Mouse (Mus musculus) CH12.LX (cell line): ENCODE results near the gene Exph5. TPM values are rescaled to one million over a fixed set of nuclear protein-coding genes. Genes with fewer than 3 reads are reported as not detected.

Source experiments
- DNase-seq: peaks from one replicate; pipeline ENCODE4 v3.0.0-alpha.2; 2013; ENCODE audit errors: extremely low read depth
- H3K27ac ChIP-seq: 2 replicates; pipeline ENCODE4 v1.5.1; 2012; ENCODE audit warnings: low read depth, mild to moderate bottlenecking, control low read depth, moderate library complexity; ENCODE audit not compliant: insufficient read depth
- H3K27me3 ChIP-seq: replicated peaks from 2 replicates; pipeline ENCODE3; 2012; ENCODE audit warnings: inconsistent platforms
- H3K36me3 ChIP-seq, 2 experiments: replicated peaks in 1 of 2; 2 replicates each; pipeline versions ENCODE3 to v1.6.1; 2012; ENCODE audit warnings: inconsistent platforms in 1 of 2, low read length in 1 of 2, mild to moderate bottlenecking in 1 of 2, mixed read lengths in 1 of 2, moderate library complexity in 1 of 2; ENCODE audit not compliant: control insufficient read depth in 1 of 2, insufficient read depth in 1 of 2
- H3K4me1 ChIP-seq, 2 experiments: 2 replicates each; pipeline ENCODE4 v1.6.1; 2012; ENCODE audit warnings: inconsistent platforms in 1 of 2, moderate library complexity in 1 of 2; ENCODE audit not compliant: insufficient read depth in 2 of 2, control insufficient read depth in 1 of 2
- H3K4me2 ChIP-seq: 2 replicates; pipeline ENCODE4 v1.6.1; 2012; ENCODE audit warnings: low read depth, mild to moderate bottlenecking, control low read depth; ENCODE audit not compliant: poor library complexity, insufficient read depth, severe bottlenecking
- H3K4me3 ChIP-seq, 3 experiments: fragments of 150-350 bp in 1 of 3; sonication (generic) in 1 of 3; replicated peaks in 1 of 3; 2 replicates each; pipeline versions ENCODE3 to v1.5.1; 2011 to 2012; ENCODE audit warnings: low read depth in 2 of 3, low read length in 2 of 3, mild to moderate bottlenecking in 2 of 3, moderate library complexity in 2 of 3, control low read depth in 1 of 3, improper control_type of control experiment in 1 of 3, inconsistent platforms in 1 of 3, mixed read lengths in 1 of 3; ENCODE audit not compliant: poor library complexity in 1 of 3
- H3K79me2 ChIP-seq: replicated peaks from 2 replicates; pipeline ENCODE4 v1.6.1; 2012; ENCODE audit warnings: mild to moderate bottlenecking, moderate library complexity; ENCODE audit not compliant: control insufficient read depth, poor library complexity, insufficient read depth, severe bottlenecking; ENCODE audit errors: extremely low read depth
- H3K9ac ChIP-seq: 2 replicates; pipeline ENCODE4 v1.6.1; 2012; ENCODE audit warnings: low read depth, mild to moderate bottlenecking, control low read depth, moderate library complexity; ENCODE audit not compliant: insufficient read depth
- H3K9me3 ChIP-seq: replicated peaks from 2 replicates; pipeline ENCODE3; 2012; ENCODE audit warnings: low read length, inconsistent platforms, mixed read lengths
- CTCF ChIP-seq, 2 experiments: IDR thresholded peaks in 1 of 2; conservative IDR thresholded peaks in 1 of 2; 2 replicates each; pipeline ENCODE4 v1.5.1; 2011 to 2012; ENCODE audit warnings: low read depth in 2 of 2, low read length in 2 of 2, improper control_type of control experiment in 1 of 2, inconsistent platforms in 1 of 2, mild to moderate bottlenecking in 1 of 2, moderate library complexity in 1 of 2
- ELF1 ChIP-seq: IDR thresholded peaks from 2 replicates; pipeline ENCODE4 v1.6.1; 2014; ENCODE audit warnings: low read depth, mild to moderate bottlenecking, inconsistent platforms, low read length, improper control_type of control experiment
- EP300 ChIP-seq: IDR thresholded peaks from 2 replicates; pipeline ENCODE4 v1.6.1; 2011; ENCODE audit warnings: low read length, improper control_type of control experiment
- GABPA ChIP-seq: IDR thresholded peaks from 2 replicates; pipeline ENCODE4 v1.6.1; 2012; ENCODE audit warnings: low read depth, low read length, improper control_type of control experiment, inconsistent platforms; ENCODE audit not compliant: insufficient replicate concordance
- HCFC1 ChIP-seq: IDR thresholded peaks from 2 replicates; pipeline ENCODE4 v1.6.1; 2012; ENCODE audit warnings: low read depth, mild to moderate bottlenecking, inconsistent platforms, low read length, improper control_type of control experiment
- IRF4 ChIP-seq: IDR thresholded peaks from 2 replicates; pipeline ENCODE4 v1.6.1; 2014; ENCODE audit warnings: low read depth, mild to moderate bottlenecking, inconsistent platforms, low read length, improper control_type of control experiment
- JUND ChIP-seq: conservative IDR thresholded peaks from 2 replicates; pipeline ENCODE4 v1.6.1; 2011; ENCODE audit warnings: low read depth, low read length, improper control_type of control experiment
- KAT2A ChIP-seq: IDR thresholded peaks from 2 replicates; pipeline ENCODE4 v1.6.1; 2012; ENCODE audit warnings: low read length, improper control_type of control experiment, inconsistent platforms; ENCODE audit not compliant: insufficient replicate concordance
- MAFK ChIP-seq: IDR thresholded peaks from 2 replicates; pipeline ENCODE4 v1.6.1; 2011; ENCODE audit warnings: low read length, improper control_type of control experiment; ENCODE audit not compliant: insufficient replicate concordance
- MAX ChIP-seq: IDR thresholded peaks from 2 replicates; pipeline ENCODE4 v1.6.1; 2011; ENCODE audit warnings: low read length, improper control_type of control experiment
- MXI1 ChIP-seq: IDR thresholded peaks from 2 replicates; pipeline ENCODE4 v1.6.1; 2011; ENCODE audit warnings: mild to moderate bottlenecking, low read depth, low read length, improper control_type of control experiment
- MYC ChIP-seq: IDR thresholded peaks from 2 replicates; pipeline ENCODE4 v1.6.1; 2011; ENCODE audit warnings: low read depth, mild to moderate bottlenecking, improper control_type of control experiment, low read length
- NRF1 ChIP-seq: IDR thresholded peaks from 2 replicates; pipeline ENCODE4 v1.6.1; 2014; ENCODE audit warnings: low read depth, mild to moderate bottlenecking, inconsistent platforms, low read length, improper control_type of control experiment, moderate library complexity
- POLR2A ChIP-seq: IDR thresholded peaks from 2 replicates; pipeline ENCODE4 v1.6.1; 2011; ENCODE audit warnings: low read depth, mild to moderate bottlenecking, improper control_type of control experiment, low read length
- POLR2AphosphoS2 ChIP-seq: IDR thresholded peaks from 2 replicates; pipeline ENCODE4 v1.6.1; 2011; ENCODE audit warnings: low read depth, low read length, improper control_type of control experiment
- SIN3A ChIP-seq: IDR thresholded peaks from 2 replicates; pipeline ENCODE4 v1.6.1; 2012; ENCODE audit warnings: low read length, improper control_type of control experiment, inconsistent platforms
- SMC3 ChIP-seq: IDR thresholded peaks from 2 replicates; pipeline ENCODE4 v1.6.1; 2011; ENCODE audit warnings: low read depth, low read length, improper control_type of control experiment
- TBP ChIP-seq: conservative IDR thresholded peaks from 2 replicates; pipeline ENCODE4 v1.6.1; 2011; ENCODE audit warnings: low read depth, low read length, improper control_type of control experiment
- UBTF ChIP-seq: IDR thresholded peaks from 2 replicates; pipeline ENCODE4 v1.6.1; 2012; ENCODE audit warnings: low read depth, mild to moderate bottlenecking, inconsistent platforms, low read length, improper control_type of control experiment, moderate library complexity
- ZMIZ1 ChIP-seq: IDR thresholded peaks from 2 replicates; pipeline ENCODE4 v1.6.1; 2012; ENCODE audit warnings: low read depth, mild to moderate bottlenecking, inconsistent platforms, low read length, improper control_type of control experiment
- dilution Hi-C: fragments of 300-500 bp; cut with MboI; formaldehyde crosslinking; loops from 2 replicates; pipeline ENCODE4 v1.14.3; 2020; ENCODE audit warnings: low sequenced_read_pairs; ENCODE audit not compliant: extremely low pct_unique_long_range_greater_than_20kb, extremely low pct_ligation_motif_present
- in situ Hi-C: fragments of 300-500 bp; cut with MboI; formaldehyde crosslinking; loops from 3 replicates; pipeline ENCODE4 v1.14.3; 2019; ENCODE audit warnings: low sequenced_read_pairs, low pct_ligation_motif_present, low pct_unique_long_range_greater_than_20kb, mixed read lengths
- polyA plus RNA-seq: library from polyadenylated mRNA; unstranded; fragments of >175 nt; gene quantifications from 2 replicates; pipeline ENCODE4 v1.2.1, GENCODE M21; 2012; ENCODE audit warnings: low read depth; ENCODE audit not compliant: insufficient read length
- total RNA-seq, 2 experiments: library from RNA; depleted of rRNA; stranded (reverse); fragments of 300-350 nt in 1 of 2; fragments of >200 nt in 1 of 2; gene quantifications; 2 replicates each; pipeline ENCODE4 v1.2.3; 2012 to 2014

Exph5 gene
- total and polyA plus RNA-seq, 3 experiments, result 0.04 TPM; not detected in 2

DNA sequence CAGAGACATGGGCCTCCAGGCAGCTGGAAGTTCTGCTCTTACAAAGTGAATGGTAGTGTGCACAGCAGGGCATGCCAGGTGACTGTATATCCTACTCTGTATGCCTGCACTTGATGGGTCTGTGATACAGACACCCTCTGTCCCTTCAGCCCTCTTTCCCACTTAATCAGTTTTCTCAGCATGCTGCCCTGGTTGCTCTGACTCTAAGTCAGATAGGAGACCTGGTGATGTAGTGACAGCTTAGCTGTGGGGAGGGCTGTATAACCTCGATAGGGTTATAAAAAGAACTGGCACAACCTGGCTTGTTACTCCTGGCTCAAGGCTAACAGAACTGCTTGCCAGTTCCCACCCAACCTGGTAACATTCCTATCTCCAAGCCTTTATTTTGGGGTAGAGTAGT, 47.7 kb downstream of the Exph5 start:
- DNase-seq, result no peak
- no peak for TF ChIP-seq TBP
- TF ChIP-seq UBTF, result no peak
- dilution Hi-C loops, result no loop called here
- H3K4me3 ChIP-seq, result no peak overlapping the region
- no peaks in the 10 kb centered on the region for H3K36me3 ChIP-seq
- H3K27ac ChIP-seq, result no peak overlapping the region
- peaks cover 4 to 6% of the 10 kb centered on the region in 2 experiments for H3K4me1 ChIP-seq
- no peaks in the 10 kb centered on the region for H3K27me3 ChIP-seq
- H3K4me2 ChIP-seq, result no peak overlapping the region
- H3K79me2 ChIP-seq, result no peaks in the 10 kb centered on the region
- no peak overlapping the region for H3K9ac ChIP-seq
- no peaks in the 10 kb centered on the region for H3K9me3 ChIP-seq
- in situ Hi-C loops, result no loop called here

DNA sequence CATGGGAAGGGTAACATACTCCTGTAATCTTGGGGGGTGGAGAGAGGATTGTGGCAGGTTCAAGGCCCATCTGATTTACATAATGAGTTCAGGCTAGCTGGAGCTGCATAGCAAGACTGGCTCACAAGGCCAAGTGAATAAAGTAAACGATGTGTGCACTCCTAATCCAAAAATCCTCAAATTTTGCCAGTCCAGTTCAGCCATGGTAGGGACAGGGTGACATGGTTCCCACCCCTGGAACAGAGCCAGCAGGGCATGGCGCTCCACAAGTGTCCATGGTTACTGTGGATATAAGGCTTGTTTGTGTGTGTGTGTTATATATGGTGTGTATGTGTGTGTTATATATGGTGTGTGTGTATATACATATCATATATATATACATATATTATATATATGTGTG, 48.9 kb downstream of the Exph5 start:
- dilution Hi-C loops (no loop called here), in situ Hi-C loops (no loop called here)
- H3K27me3 ChIP-seq, result no peaks in the 10 kb centered on the region
- no peaks in the 10 kb centered on the region for H3K4me1 ChIP-seq
- DNase-seq, result no peak
- no peak overlapping the region for H3K4me2 ChIP-seq
- no peak overlapping the region for H3K4me3 ChIP-seq
- no peak overlapping the region for H3K9ac ChIP-seq
- no peaks in the 10 kb centered on the region for H3K36me3 ChIP-seq
- TF ChIP-seq NRF1 (no peak), IRF4 (no peak), POLR2A (no peak), TBP (no peak), ZMIZ1 (no peak), CTCF (conservative IDR thresholded peaks at IDR 0.05 in 1 of 2, IDR thresholded peaks at IDR 0.05 in 1 of 2; ENCODE audit: low read depth in 2 of 2, low read length in 2 of 2) (no peak), MAX (no peak), HCFC1 (no peak), UBTF (no peak), MAFK (no peak), SMC3 (no peak), POLR2AphosphoS2 (no peak), GABPA (no peak), JUND (no peak), EP300 (no peak), KAT2A (no peak), SIN3A (no peak), MXI1 (no peak), MYC (no peak), ELF1 (no peak)
- no peaks in the 10 kb centered on the region for H3K79me2 ChIP-seq
- no peaks in the 10 kb centered on the region for H3K9me3 ChIP-seq
- H3K27ac ChIP-seq, result no peak overlapping the region
